Mouse (Mus musculus) limb, embryonic 15.5 days (tissue): ENCODE measurements at regions not wholly inside any gene's neighbourhood (a gene's known extent, or its start where the extent isn't known, plus 50 kb on each side); places are given as distances from the start of the nearest gene placed in this dataset.

Experiments used
- ATAC-seq: fragments of 200-750 bp; cut with Nextera tagmentation; 2 replicates; pipeline ENCODE4 v1.8.0; 2017; ENCODE audit warnings: low read depth, moderate TSS enrichment; ENCODE audit not compliant: insufficient number of reproducible peaks, low FRiP score, low TSS enrichment
- H3K27ac ChIP-seq: fragments of 300-500 bp; sonication (generic); 2 replicates; pipeline ENCODE4 v1.5.1; 2015; ENCODE audit warnings: moderate library complexity, mild to moderate bottlenecking, inconsistent platforms
- H3K27me3 ChIP-seq: fragments of 300-500 bp; sonication (generic); 2 replicates; pipeline ENCODE4 v1.6.1; 2015; ENCODE audit warnings: inconsistent platforms
- H3K36me3 ChIP-seq: fragments of 300-500 bp; sonication (generic); 2 replicates; pipeline ENCODE4 v1.6.1; 2015; ENCODE audit warnings: inconsistent platforms
- H3K4me1 ChIP-seq: fragments of 300-500 bp; sonication (generic); 2 replicates; pipeline ENCODE4 v1.6.1; 2015; ENCODE audit warnings: inconsistent platforms
- H3K4me2 ChIP-seq: fragments of 300-500 bp; sonication (generic); 2 replicates; pipeline ENCODE4 v1.6.1; 2015; ENCODE audit warnings: mild to moderate bottlenecking, inconsistent platforms
- H3K4me3 ChIP-seq: fragments of 300-500 bp; sonication (generic); 2 replicates; pipeline ENCODE4 v1.5.1; 2015; ENCODE audit warnings: mild to moderate bottlenecking, inconsistent platforms
- H3K9ac ChIP-seq: fragments of 300-500 bp; sonication (generic); 2 replicates; pipeline ENCODE4 v1.6.1; 2015; ENCODE audit warnings: inconsistent platforms
- H3K9me3 ChIP-seq: fragments of 300-500 bp; sonication (generic); 2 replicates; pipeline ENCODE4 v1.6.1; 2016; ENCODE audit warnings: inconsistent platforms
- WGBS: fragments of 180-500 bp; shearing (Covaris S2); methylation state at CpG from one replicate; pipeline ENCODE4 v1.1.7; 2015; 5-methylcytosine and 5-hydroxymethylcytosine counted together

DNA sequence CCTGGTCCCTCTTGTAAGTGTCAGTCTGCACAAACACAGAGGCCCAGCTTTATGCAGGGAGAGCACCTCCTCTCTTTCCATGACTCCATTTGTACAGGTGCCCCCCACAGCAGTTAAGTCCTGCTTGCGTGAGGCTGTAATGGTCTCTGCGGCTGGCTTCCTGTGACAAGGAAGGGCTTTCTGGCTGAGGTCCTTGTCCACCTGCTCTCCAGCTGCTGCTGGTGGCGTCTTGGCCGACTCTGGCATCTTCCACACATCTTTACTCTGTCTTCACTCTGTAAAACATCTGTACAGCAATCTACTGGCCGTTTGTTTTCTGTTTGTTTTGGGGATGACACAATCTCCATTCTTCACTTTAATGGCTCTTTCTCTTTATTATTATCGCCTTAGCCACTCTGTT, 60.8 kb downstream of the Rpusd4 start:
- no peak overlapping the region for H3K4me2 ChIP-seq
- H3K9ac ChIP-seq: no peak overlapping the region
- no peaks in the 10 kb centered on the region for H3K9me3 ChIP-seq
- WGBS: 28% methylated on average over 6 of the region's 6 CpGs
- no peaks in the 10 kb centered on the region for H3K36me3 ChIP-seq
- H3K27ac ChIP-seq: peak overlapping the region; percentile 87; the same call in 1 of the 2 replicates
- no peak overlapping the region for H3K4me3 ChIP-seq
- no peaks in the 10 kb centered on the region for H3K27me3 ChIP-seq
- no peak for ATAC-seq
- peaks cover 86% of the 10 kb centered on the region for H3K4me1 ChIP-seq

DNA sequence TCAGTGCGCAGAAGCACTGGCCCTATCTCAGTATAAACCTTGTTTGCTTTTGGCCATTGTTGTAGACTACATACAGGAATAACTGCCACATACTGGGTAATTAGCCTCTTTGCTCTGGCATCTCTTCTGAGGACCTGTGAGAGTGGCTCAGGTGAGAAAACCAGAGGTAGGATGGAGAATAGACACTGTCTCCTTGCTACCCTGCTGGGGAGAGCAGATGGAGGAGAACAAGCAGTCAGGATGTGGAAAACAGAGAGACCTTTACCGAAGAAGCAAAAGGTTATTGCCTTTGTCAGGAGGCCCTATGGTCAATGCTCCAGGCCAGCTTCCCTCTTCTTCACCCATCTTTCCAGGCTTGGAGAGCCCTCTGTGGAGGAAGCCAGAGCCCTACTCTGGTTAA, 62.7 kb downstream of the Rpusd4 start:
- no peak for ATAC-seq
- Histone ChIP-seq H3K9me3 (no peaks in the 10 kb centered on the region), H3K27ac (peak overlapping the region; percentile 87), H3K4me3 (no peak overlapping the region), H3K36me3 (no peaks in the 10 kb centered on the region), H3K9ac (no peak overlapping the region), H3K4me1 (peaks cover 90% of the 10 kb centered on the region), H3K27me3 (no peaks in the 10 kb centered on the region), H3K4me2 (no peak overlapping the region)
- 78% methylated on average over 2 of the region's 2 CpGs for WGBS

DNA sequence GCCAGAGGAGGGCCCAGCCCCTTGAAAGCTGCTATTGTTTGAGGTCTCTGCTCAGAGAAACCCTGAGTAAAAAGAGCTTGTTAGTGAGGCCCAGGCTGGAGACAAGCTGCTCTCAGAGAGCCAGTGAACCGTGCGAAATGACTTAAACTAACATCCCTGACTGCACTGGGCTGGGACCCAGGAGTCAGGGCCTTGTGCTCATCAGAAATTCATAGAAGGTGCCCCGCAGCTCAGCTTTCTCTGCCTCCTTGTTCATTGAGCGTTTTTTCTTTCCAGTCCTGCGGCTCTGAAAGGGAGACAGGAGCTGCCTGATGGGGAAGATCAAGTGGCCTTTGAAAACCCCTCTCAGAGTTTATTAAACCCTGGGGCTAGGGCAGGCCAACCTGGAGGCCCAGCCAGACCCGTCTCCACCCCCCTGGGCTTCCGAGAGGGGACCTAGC, 63.6 kb downstream of the Rpusd4 start:
- Histone ChIP-seq H3K9ac (0 out of 2 replicates have a peak overlapping the region, but pooled peaks have one; percentile 2), H3K27me3 (no peaks in the 10 kb centered on the region), H3K9me3 (no peaks in the 10 kb centered on the region), H3K36me3 (no peaks in the 10 kb centered on the region), H3K27ac (peak overlapping the region; percentile 87), H3K4me3 (no peak overlapping the region), H3K4me2 (no peak overlapping the region), H3K4me1 (peaks cover 96% of the 10 kb centered on the region)
- 25% methylated on average over 7 of the region's 7 CpGs for WGBS
- ATAC-seq: no peak

GRCm38 (mm10) chr9:35332688-35333630, 65.3 kb downstream of the Rpusd4 start:
- Histone ChIP-seq H3K4me2 (peak overlapping the region; percentile 13; the same call in 1 of the 2 replicates), H3K9ac (no peak overlapping the region)

GRCm38 (mm10) chr9:35333631-35334005, 66.0 kb downstream of the Rpusd4 start:
- peak overlapping the region; percentile 13; the same call in 1 of the 2 replicates for H3K4me2 ChIP-seq
- no peaks in the 10 kb centered on the region for H3K27me3 ChIP-seq
- ATAC-seq: no peak
- peaks cover 94% of the 10 kb centered on the region for H3K4me1 ChIP-seq
- H3K9me3 ChIP-seq: no peaks in the 10 kb centered on the region
- WGBS: 22% methylated on average over 8 of the region's 8 CpGs
- no peak overlapping the region for H3K9ac ChIP-seq
- H3K27ac ChIP-seq: peak overlapping the region; percentile 87
- no peaks in the 10 kb centered on the region for H3K36me3 ChIP-seq
- H3K4me3 ChIP-seq: no peak overlapping the region

More at GRCm38 (mm10) chr9:35332688-35333630, 65.3 kb downstream of the Rpusd4 start:
- WGBS: 32% methylated on average over 11 of the region's 11 CpGs
- no peaks in the 10 kb centered on the region for H3K9me3 ChIP-seq
- no peak for ATAC-seq
- H3K36me3 ChIP-seq: no peaks in the 10 kb centered on the region
- H3K27me3 ChIP-seq: no peaks in the 10 kb centered on the region
- peaks cover 91% of the 10 kb centered on the region for H3K4me1 ChIP-seq
- peak overlapping the region; percentile 87 for H3K27ac ChIP-seq
- no peak overlapping the region for H3K4me3 ChIP-seq

DNA sequence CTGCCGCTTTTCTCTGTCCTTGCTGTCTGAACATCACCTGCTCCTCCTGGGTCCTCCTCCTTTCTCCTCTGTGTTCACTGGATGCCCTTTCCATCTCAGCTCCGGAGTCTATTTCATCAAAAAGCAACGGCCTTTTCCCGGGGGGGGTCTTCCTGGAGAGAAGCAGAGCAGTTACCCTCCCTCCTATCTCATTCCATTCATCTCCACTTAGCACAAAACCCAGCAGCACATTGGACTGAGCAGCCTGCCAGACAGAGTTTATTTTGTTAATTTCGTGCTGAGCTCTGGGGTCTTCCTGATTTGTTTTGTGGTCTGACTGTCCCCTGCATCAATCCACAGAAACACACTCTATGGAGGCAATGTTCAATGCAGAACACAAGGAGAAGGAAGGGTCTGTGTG, 66.9 kb downstream of the Rpusd4 start:
- H3K9ac ChIP-seq: no peak overlapping the region
- no peaks in the 10 kb centered on the region for H3K36me3 ChIP-seq
- peak overlapping the region; percentile 87 for H3K27ac ChIP-seq
- no peaks in the 10 kb centered on the region for H3K27me3 ChIP-seq
- WGBS: 70% methylated on average over 5 of the region's 5 CpGs
- no peak overlapping the region for H3K4me3 ChIP-seq
- H3K4me2 ChIP-seq: no peak overlapping the region
- H3K9me3 ChIP-seq: no peaks in the 10 kb centered on the region
- peaks cover 94% of the 10 kb centered on the region for H3K4me1 ChIP-seq
- no peak for ATAC-seq

- Histone ChIP-seq H3K36me3 (no peaks in the 10 kb centered on the region), H3K27ac (peak overlapping the region; percentile 87), H3K27me3 (no peaks in the 10 kb centered on the region), H3K4me1 (peaks cover 94% of the 10 kb centered on the region), H3K9ac (no peak overlapping the region), H3K4me2 (no peak overlapping the region), H3K9me3 (no peaks in the 10 kb centered on the region), H3K4me3 (no peak overlapping the region)
- ATAC-seq: no peak
- WGBS: 64% methylated on average over 3 of the region's 3 CpGs
Observed at GRCm38 (mm10) chr9:35335181-35335580, 67.5 kb downstream of the Rpusd4 start.

DNA sequence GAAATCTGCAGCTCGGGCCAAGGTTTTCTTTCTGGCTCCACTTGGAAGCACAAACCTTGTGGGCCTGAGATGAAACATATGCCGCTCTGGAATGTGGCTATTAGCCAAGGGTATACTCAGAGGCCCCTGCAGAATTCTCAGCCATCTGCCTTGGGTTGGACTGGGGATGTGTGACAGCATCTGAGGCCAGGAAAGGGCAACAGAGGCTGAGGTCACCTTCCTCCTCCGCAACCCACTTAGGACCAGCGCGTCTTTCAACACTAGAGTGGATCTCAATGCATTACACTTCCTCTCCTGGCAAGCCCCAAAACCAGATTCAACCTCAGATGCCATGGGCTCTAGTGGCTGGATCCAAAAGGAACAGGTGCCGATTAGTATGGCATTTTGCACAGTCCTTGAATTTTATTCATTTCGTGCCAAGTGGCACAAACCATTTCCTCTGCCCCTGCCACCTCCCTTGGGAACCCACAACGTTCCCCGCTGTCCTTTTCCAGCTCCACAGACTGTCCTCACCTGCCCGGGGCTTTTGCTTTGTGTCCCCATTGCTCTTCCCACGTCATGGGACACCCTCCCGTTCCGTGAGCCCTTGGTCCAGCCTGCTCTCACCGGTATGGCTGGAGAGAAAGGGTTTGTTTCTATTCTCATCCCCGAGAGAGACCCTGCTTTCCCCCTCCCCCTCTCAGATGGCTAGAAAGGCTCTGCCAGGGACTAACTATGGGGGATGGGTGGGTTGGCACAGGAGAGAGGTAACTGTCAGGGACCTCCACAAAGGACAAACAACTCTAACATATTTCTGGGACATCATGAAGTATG, 68.4 kb downstream of the Rpusd4 start:
- Histone ChIP-seq H3K27ac (peak overlapping the region; percentile 87), H3K9ac (no peak overlapping the region), H3K36me3 (no peaks in the 10 kb centered on the region), H3K4me2 (peak overlapping the region; percentile 12; the same call in 1 of the 2 replicates), H3K27me3 (no peaks in the 10 kb centered on the region), H3K9me3 (no peaks in the 10 kb centered on the region), H3K4me3 (no peak overlapping the region), H3K4me1 (peaks cover 94% of the 10 kb centered on the region)
- peak; percentile 48 for ATAC-seq
- 39% methylated on average over 15 of the region's 15 CpGs for WGBS

- no peak for ATAC-seq
- H3K9me3 ChIP-seq: no peaks in the 10 kb centered on the region
- H3K27ac ChIP-seq: peak overlapping the region; percentile 87
- no peak overlapping the region for H3K4me3 ChIP-seq
- H3K4me1 ChIP-seq: peaks cover 94% of the 10 kb centered on the region
- no peaks in the 10 kb centered on the region for H3K27me3 ChIP-seq
- H3K9ac ChIP-seq: no peak overlapping the region
- no peak overlapping the region for H3K4me2 ChIP-seq
- no peaks in the 10 kb centered on the region for H3K36me3 ChIP-seq
- 73% methylated on average over 5 of the region's 5 CpGs for WGBS
Observed at GRCm38 (mm10) chr9:35336701-35337055, 69.0 kb downstream of the Rpusd4 start.

DNA sequence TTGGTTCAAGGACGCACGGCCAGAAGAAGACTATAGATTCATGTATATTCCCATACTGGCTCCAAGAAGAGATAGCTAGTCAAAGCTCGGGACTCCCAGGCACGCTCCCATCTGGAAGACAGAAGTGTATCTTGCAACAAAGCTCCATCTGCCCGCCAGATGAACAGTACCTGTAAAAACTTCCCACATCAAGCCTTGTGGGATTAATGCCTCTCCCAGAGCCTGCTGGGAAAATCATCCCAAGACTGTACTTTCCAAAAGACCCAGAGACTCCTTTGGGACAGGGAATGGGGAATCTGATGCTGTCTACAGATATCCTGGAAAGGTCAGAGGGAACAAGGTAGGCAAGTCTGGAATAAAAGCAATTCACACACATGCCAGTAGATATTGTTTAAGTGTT, 71.2 kb downstream of the Rpusd4 start:
- Histone ChIP-seq H3K4me3 (no peak overlapping the region), H3K9me3 (no peaks in the 10 kb centered on the region), H3K27me3 (no peaks in the 10 kb centered on the region), H3K27ac (peak overlapping the region; percentile 91), H3K4me1 (peaks cover 93% of the 10 kb centered on the region), H3K4me2 (0 out of 2 replicates have a peak overlapping the region, but pooled peaks have one; percentile 14), H3K9ac (no peak overlapping the region), H3K36me3 (no peaks in the 10 kb centered on the region)
- 49% methylated on average over 5 of the region's 5 CpGs for WGBS
- ATAC-seq: no peak

- Histone ChIP-seq H3K36me3 (no peaks in the 10 kb centered on the region), H3K4me3 (no peak overlapping the region), H3K27me3 (no peaks in the 10 kb centered on the region), H3K9ac (no peak overlapping the region), H3K9me3 (no peaks in the 10 kb centered on the region), H3K27ac (peak overlapping the region; percentile 91), H3K4me2 (peak overlapping the region; percentile 17; the same call in 1 of the 2 replicates), H3K4me1 (peaks cover 92% of the 10 kb centered on the region)
- peak; percentile 64 for ATAC-seq
- WGBS: 11% methylated on average over 10 of the region's 10 CpGs
Observed at GRCm38 (mm10) chr9:35339492-35340262, 72.0 kb downstream of the Rpusd4 start.
